In the genomic region with DNA sequence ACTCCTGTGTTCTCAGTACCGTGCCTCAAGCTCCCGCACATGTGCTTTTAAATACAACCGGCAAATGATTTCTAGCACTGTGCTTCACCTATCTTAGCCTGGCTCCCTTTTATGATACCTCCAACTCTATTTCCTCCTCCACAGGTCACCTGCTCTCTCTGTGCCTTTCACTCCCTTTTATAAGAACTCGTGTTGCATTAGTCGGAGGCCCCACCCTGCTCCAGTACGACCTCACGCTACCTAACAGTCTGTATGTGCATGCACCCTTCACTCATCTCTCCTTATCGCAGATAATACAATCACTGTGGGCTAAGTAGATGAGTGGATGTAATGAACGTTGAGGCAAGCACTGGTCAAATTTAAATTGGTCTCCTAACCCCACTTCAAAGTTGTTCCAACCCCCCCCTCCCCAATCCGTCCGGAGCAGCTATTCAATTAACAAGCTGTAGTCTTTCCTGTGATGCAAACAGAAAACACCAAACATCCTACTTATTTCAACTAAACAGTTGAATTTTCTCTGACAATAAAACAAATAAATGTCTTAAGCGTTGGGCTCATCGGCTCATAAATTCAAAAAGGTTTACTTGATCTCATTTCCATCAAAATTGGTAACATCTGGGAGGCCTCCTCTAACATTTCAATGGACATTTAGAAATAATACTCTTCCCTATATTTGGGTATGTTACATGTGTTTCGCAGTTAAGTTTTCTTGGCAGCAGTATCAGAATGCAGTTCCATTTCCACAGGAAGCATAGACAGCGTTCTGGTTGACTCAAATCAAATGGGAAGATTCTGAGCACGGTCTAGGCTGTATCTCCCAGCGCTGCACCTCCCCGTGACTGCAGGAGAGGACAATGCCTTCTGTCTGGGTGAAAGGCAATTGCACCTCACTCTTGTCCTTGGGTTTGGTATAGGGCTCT, we compare ENCODE assay signal across 24 mouse cellular contexts.
DNase-seq lines count a peak whose midpoint lies in the region; ATAC-seq and TF ChIP-seq lines count a peak whose summit lies in the region.
"Had no signal": no experiment of that assay in that cellular context is flagged by ENCODE, and none has a peak within 500 bp of the region (broad histone marks: within the 10 kb centered on the region; RNA-seq: fewer than 3 reads in every experiment).

No protein-coding gene starts in this region.

- no peak for TF ChIP-seq EP300 in lung, postnatal 0 days (IDR thresholded peaks at IDR 0.05)

- DNase-seq in heart, adult 11 months, result peak; percentile 88
- no peak for DNase-seq in heart, embryonic 10.5 days (ENCODE audit: low spot score)
- peak; percentile 30 for DNase-seq in kidney, postnatal 0 days (ENCODE audit: low spot score)
- no peak for DNase-seq in kidney, adult 8-10 months
- DNase-seq in lung, postnatal 0 days (ENCODE audit: low spot score), result peak; percentile 49
- DNase-seq in lung, adult 18-20 months, result no peak
- DNase-seq: adrenal gland, postnatal 14 days; cerebellum, adult 11 months; cerebellum, postnatal 10 days; embryo, embryonic 11 days; gastrocnemius, postnatal 10 days; thymus, postnatal 14 days had no signal

- H3K4me2 ChIP-seq in kidney, postnatal 0 days (ENCODE audit: low read length), result no peak overlapping the region
- H3K4me2 ChIP-seq in lung, postnatal 0 days (replicated peaks; ENCODE audit: low read depth, low read length), result peak overlapping the region; percentile 25; the same call in 1 of the 2 replicates
- H3K4me2 ChIP-seq: forebrain, embryonic 13.5 days; hindbrain, embryonic 13.5 days; kidney, embryonic 15.5 days; limb, embryonic 13.5 days; liver, embryonic 15.5 days; midbrain, embryonic 15.5 days had no signal

- ATAC-seq in kidney, postnatal 0 days (replicated peaks; ENCODE audit: low FRiP score, low read depth), result no peak
- ATAC-seq in lung, postnatal 0 days, result no peak
- ATAC-seq in granulocyte monocyte progenitor cell, adult 5-6 weeks (replicated peaks; ENCODE audit: poor library complexity, severe bottlenecking), result no peak
- ATAC-seq: CD4-positive, CD25-positive, alpha-beta regulatory T cell, adult 4 months; forebrain, embryonic 13.5 days; inflammation-experienced regulatory T-cells, adult 6 months; midbrain, embryonic 15.5 days had no signal

- H3K27me3 ChIP-seq in heart, embryonic 10.5 days (ENCODE audit: insufficient read depth, poor library complexity, severe bottlenecking), result no peaks in the 10 kb centered on the region
- no peaks in the 10 kb centered on the region for H3K27me3 ChIP-seq in kidney, postnatal 0 days (ENCODE audit: insufficient read depth, low read length)
- H3K27me3 ChIP-seq in lung, postnatal 0 days (replicated peaks; ENCODE audit: insufficient read depth, low read length), result no peaks in the 10 kb centered on the region
- H3K27me3 ChIP-seq: forebrain, embryonic 13.5 days; hindbrain, embryonic 13.5 days; kidney, embryonic 15.5 days; liver, embryonic 15.5 days; megakaryocyte, embryonic 14.5 days; midbrain, embryonic 15.5 days had no signal

- no peak for TF ChIP-seq CTCF in kidney, postnatal 0 days (IDR thresholded peaks at IDR 0.05; ENCODE audit: low read depth)
- TF ChIP-seq CTCF in lung, postnatal 0 days (IDR thresholded peaks at IDR 0.05), result no peak

- no peaks in the 10 kb centered on the region for H3K9me3 ChIP-seq in heart, embryonic 10.5 days
- no peaks in the 10 kb centered on the region for H3K9me3 ChIP-seq in kidney, postnatal 0 days (replicated peaks; ENCODE audit: low read length)
- H3K9me3 ChIP-seq in lung, postnatal 0 days (ENCODE audit: low read length), result no peaks in the 10 kb centered on the region
- H3K9me3 ChIP-seq: forebrain, embryonic 13.5 days; hindbrain, embryonic 13.5 days; kidney, embryonic 15.5 days; limb, embryonic 13.5 days; liver, embryonic 15.5 days; midbrain, embryonic 15.5 days had no signal

- H3K4me3 ChIP-seq in heart, embryonic 10.5 days, result no peak overlapping the region
- no peak overlapping the region for H3K4me3 ChIP-seq in kidney, postnatal 0 days (replicated peaks; ENCODE audit: low read depth, low read length)
- no peak overlapping the region for H3K4me3 ChIP-seq in lung, postnatal 0 days (ENCODE audit: low read depth, low read length)
- H3K4me3 ChIP-seq: erythroblast, embryonic 14.5 days; forebrain, embryonic 13.5 days; hindbrain, embryonic 13.5 days; kidney, embryonic 15.5 days; limb, embryonic 13.5 days; liver, embryonic 15.5 days; megakaryocyte, embryonic 14.5 days; midbrain, embryonic 15.5 days; myocyte had no signal

- H3K9ac ChIP-seq in kidney, postnatal 0 days (ENCODE audit: low read depth, low read length), result no peak overlapping the region
- no peak overlapping the region for H3K9ac ChIP-seq in lung, postnatal 0 days (replicated peaks; ENCODE audit: low read depth)
- H3K9ac ChIP-seq: forebrain, embryonic 13.5 days; hindbrain, embryonic 13.5 days; kidney, embryonic 15.5 days; limb, embryonic 13.5 days; liver, embryonic 15.5 days; midbrain, embryonic 15.5 days had no signal

- no peaks in the 10 kb centered on the region for H3K4me1 ChIP-seq in heart, embryonic 10.5 days
- H3K4me1 ChIP-seq in kidney, postnatal 0 days (replicated peaks; ENCODE audit: insufficient read depth, low read length), result no peaks in the 10 kb centered on the region
- no peaks in the 10 kb centered on the region for H3K4me1 ChIP-seq in lung, postnatal 0 days (ENCODE audit: insufficient read depth, low read depth, low read length)
- H3K4me1 ChIP-seq: forebrain, embryonic 13.5 days; hindbrain, embryonic 13.5 days; kidney, embryonic 15.5 days; liver, embryonic 15.5 days; megakaryocyte, embryonic 14.5 days; midbrain, embryonic 15.5 days had no signal

- H3K27ac ChIP-seq in heart, embryonic 10.5 days, result no peak overlapping the region
- H3K27ac ChIP-seq in kidney, postnatal 0 days, result no peak overlapping the region
- H3K27ac ChIP-seq in lung, postnatal 0 days (ENCODE audit: low read length), result no peak overlapping the region
- H3K27ac ChIP-seq: forebrain, embryonic 13.5 days; hindbrain, embryonic 13.5 days; kidney, embryonic 15.5 days; limb, embryonic 13.5 days; liver, embryonic 15.5 days; midbrain, embryonic 15.5 days had no signal

- 81% methylated on average over 18 of the region's 18 CpGs for WGBS in heart, embryonic 10.5 days
- WGBS in kidney, postnatal 0 days, result 73% methylated on average over 18 of the region's 18 CpGs
- WGBS in lung, postnatal 0 days, result 60% methylated on average over 18 of the region's 18 CpGs

- H3K36me3 ChIP-seq in heart, embryonic 10.5 days, result no peaks in the 10 kb centered on the region
- no peaks in the 10 kb centered on the region for H3K36me3 ChIP-seq in kidney, postnatal 0 days (ENCODE audit: insufficient read depth, low read length)
- no peaks in the 10 kb centered on the region for H3K36me3 ChIP-seq in lung, postnatal 0 days (ENCODE audit: insufficient read depth, low read length)
- H3K36me3 ChIP-seq: hindbrain, embryonic 13.5 days; kidney, embryonic 15.5 days; limb, embryonic 13.5 days; liver, embryonic 15.5 days; midbrain, embryonic 15.5 days had no signal

Comparison
In these comparisons a context has a peak if more than half of its experiments do, and no peak if none do; other contexts are left out.
1. DNase-seq: peak in heart, adult 11 months (single experiment), kidney, postnatal 0 days (single experiment) and lung, postnatal 0 days (single experiment); none in heart, embryonic 10.5 days (single experiment), kidney, adult 8-10 months (0 of 2) and lung, adult 18-20 months (0 of 2).